Mouse (Mus musculus) brain, embryonic 14.5 days (tissue): ENCODE measurements around the gene 5730522E02Rik. TPM values are rescaled to one million over a fixed set of nuclear protein-coding genes. Genes with fewer than 3 reads are reported as not detected.

ENCODE experiments used
- DNase-seq: peaks from one replicate; pipeline ENCODE4 v3.0.0-alpha.2; 2011; ENCODE audit warnings: low read depth
- CTCF ChIP-seq: fragments of 200-500 bp; IDR thresholded peaks from 2 replicates; pipeline ENCODE4 v1.5.1; 2012; ENCODE audit warnings: inconsistent platforms, mild to moderate bottlenecking, moderate library complexity, borderline replicate concordance; ENCODE audit not compliant: insufficient read depth, insufficient read length; ENCODE audit errors: extremely low read depth
- POLR2A ChIP-seq: fragments of 200-500 bp; IDR thresholded peaks from 2 replicates; pipeline ENCODE4 v1.6.1; 2012; ENCODE audit warnings: mild to moderate bottlenecking, inconsistent platforms, borderline replicate concordance; ENCODE audit not compliant: poor library complexity, insufficient read depth, insufficient read length, severe bottlenecking; ENCODE audit errors: extremely low read depth
- polyA plus RNA-seq: library from polyadenylated mRNA; depleted of rRNA; stranded (reverse); fragments of >200 nt; gene quantifications from 2 replicates; pipeline ENCODE4 v1.2.3, GENCODE M21; 2012

5730522E02Rik gene
- polyA plus RNA-seq, 1 experiment: 11.8 TPM

GRCm38 (mm10) chr11:26170572-26170971 lies 40.0 kb downstream of the 5730522E02Rik start:
- no peak for DNase-seq
- no peak for TF ChIP-seq POLR2A
- TF ChIP-seq CTCF: no peak

- TF ChIP-seq CTCF (no peak), POLR2A (no peak)
- no peak for DNase-seq
Measured at GRCm38 (mm10) chr11:26167609-26167971, 43.0 kb downstream of the 5730522E02Rik start.

- no peak for TF ChIP-seq POLR2A
Measured at GRCm38 (mm10) chr11:26166966-26167608, 43.5 kb downstream of the 5730522E02Rik start.

GRCm38 (mm10) chr11:26164651-26165259 lies 45.8 kb downstream of the 5730522E02Rik start:
- DNase-seq: no peak
- TF ChIP-seq POLR2A (no peak), CTCF (no peak)

More at GRCm38 (mm10) chr11:26166966-26167608, 43.5 kb downstream of the 5730522E02Rik start:
- no peak for DNase-seq

- no peak for DNase-seq
- TF ChIP-seq POLR2A (no peak), CTCF (no peak)
Measured at GRCm38 (mm10) chr11:26161354-26161753, 49.2 kb downstream of the 5730522E02Rik start.

GRCm38 (mm10) chr11:26159033-26159432 lies 51.5 kb downstream of the 5730522E02Rik start:
- TF ChIP-seq POLR2A: no peak
- TF ChIP-seq CTCF: no peak
- no peak for DNase-seq

GRCm38 (mm10) chr11:26140024-26140423 lies 70.5 kb downstream of the 5730522E02Rik start:
- TF ChIP-seq CTCF: no peak
- TF ChIP-seq POLR2A: no peak
- no peak for DNase-seq

- no peak for DNase-seq
Measured at GRCm38 (mm10) chr11:26138013-26138412, 72.5 kb downstream of the 5730522E02Rik start.

GRCm38 (mm10) chr11:26130911-26131310 lies 79.7 kb downstream of the 5730522E02Rik start:
- peak; percentile 21 for DNase-seq
- TF ChIP-seq CTCF (no peak), POLR2A (no peak)

More at GRCm38 (mm10) chr11:26138013-26138412, 72.5 kb downstream of the 5730522E02Rik start:
- TF ChIP-seq CTCF (no peak), POLR2A (no peak)

GRCm38 (mm10) chr11:26129054-26129453 lies 81.5 kb downstream of the 5730522E02Rik start:
- no peak for TF ChIP-seq POLR2A
- no peak for TF ChIP-seq CTCF
- DNase-seq: no peak

- TF ChIP-seq CTCF: no peak
- TF ChIP-seq POLR2A: no peak
- DNase-seq: no peak
Measured at GRCm38 (mm10) chr11:26128385-26128784, 82.2 kb downstream of the 5730522E02Rik start.

- TF ChIP-seq CTCF: peak; percentile 12; the same call in 1 of the 2 replicates
- TF ChIP-seq POLR2A: no peak
- no peak for DNase-seq
Measured at GRCm38 (mm10) chr11:26125923-26126322, 84.6 kb downstream of the 5730522E02Rik start.

GRCm38 (mm10) chr11:26120781-26121557 lies 89.6 kb downstream of the 5730522E02Rik start:
- TF ChIP-seq POLR2A (no peak), CTCF (no peak)
- peak; percentile 75 for DNase-seq

- no peak for DNase-seq
- TF ChIP-seq POLR2A (no peak), CTCF (no peak)
Measured at GRCm38 (mm10) chr11:26117651-26118050, 92.9 kb downstream of the 5730522E02Rik start.

GRCm38 (mm10) chr11:26112206-26112605 lies 98.4 kb downstream of the 5730522E02Rik start:
- TF ChIP-seq CTCF (no peak), POLR2A (no peak)
- DNase-seq: no peak
